Mouse (Mus musculus) limb, embryonic 14.5 days (tissue): ENCODE measurements around the gene Il1r1. TPM values are rescaled to one million over a fixed set of nuclear protein-coding genes. Genes with fewer than 3 reads are reported as not detected.

ENCODE experiments used
- ATAC-seq: fragments of 200-750 bp; cut with Nextera tagmentation; 2 replicates; pipeline ENCODE4 v1.8.0; 2017; ENCODE audit warnings: low read depth, moderate number of reproducible peaks, moderate TSS enrichment; ENCODE audit not compliant: low FRiP score
- DNase-seq: peaks from one replicate; pipeline ENCODE4 v3.0.0-alpha.2; 2015; ENCODE audit warnings: low spot score
- H3K27ac ChIP-seq: fragments of 300-500 bp; sonication (generic); replicated peaks from 2 replicates; pipeline ENCODE4 v1.5.1; 2014; ENCODE audit warnings: low read depth, mild to moderate bottlenecking, low read length, moderate library complexity, mixed read lengths
- H3K27me3 ChIP-seq: fragments of 300-500 bp; sonication (generic); 2 replicates; pipeline ENCODE4 v1.6.1; 2014; ENCODE audit warnings: low read length, mixed read lengths; ENCODE audit not compliant: control insufficient read depth, insufficient read depth
- H3K36me3 ChIP-seq: fragments of 300-500 bp; sonication (generic); 2 replicates; pipeline ENCODE4 v1.6.1; 2014; ENCODE audit warnings: mild to moderate bottlenecking, low read length, moderate library complexity, mixed read lengths; ENCODE audit not compliant: control insufficient read depth, insufficient read depth
- H3K4me1 ChIP-seq: fragments of 300-500 bp; sonication (generic); 2 replicates; pipeline ENCODE4 v1.6.1; 2014; ENCODE audit warnings: antibody characterized with exemption, low read length, mixed read lengths; ENCODE audit not compliant: control insufficient read depth, insufficient read depth
- H3K4me2 ChIP-seq: fragments of 300-500 bp; sonication (generic); replicated peaks from 2 replicates; pipeline ENCODE4 v1.6.1; 2014; ENCODE audit warnings: low read depth, mild to moderate bottlenecking, low read length, moderate library complexity; ENCODE audit not compliant: severe bottlenecking
- H3K4me3 ChIP-seq: fragments of 300-500 bp; sonication (generic); replicated peaks from 2 replicates; pipeline ENCODE4 v1.5.1; 2014; ENCODE audit warnings: low read length
- H3K9ac ChIP-seq: fragments of 300-500 bp; sonication (generic); 2 replicates; pipeline ENCODE4 v1.6.1; 2014; ENCODE audit warnings: mild to moderate bottlenecking, low read depth, low read length, moderate library complexity; ENCODE audit not compliant: severe bottlenecking
- H3K9me3 ChIP-seq: fragments of 300-500 bp; sonication (generic); 2 replicates; pipeline ENCODE4 v1.6.1; 2016; ENCODE audit warnings: low read length; ENCODE audit not compliant: control insufficient read depth
- POLR2A ChIP-seq: fragments of 200-500 bp; IDR thresholded peaks from 2 replicates; pipeline ENCODE4 v1.8.0; 2012; ENCODE audit warnings: inconsistent platforms, mild to moderate bottlenecking, moderate library complexity, borderline replicate concordance; ENCODE audit not compliant: insufficient read depth, insufficient read length; ENCODE audit errors: extremely low read depth
- WGBS: fragments of 180-500 bp; shearing (Covaris S2); extraction: QIAGEN DNeasy Blood & Tissue Kit; methylation state at CpG from one replicate; pipeline ENCODE4 v1.1.7; 2014; 5-methylcytosine and 5-hydroxymethylcytosine counted together
- polyA plus RNA-seq, 2 experiments: library from polyadenylated mRNA; depleted of rRNA in 1 of 2; stranded (reverse) in 1 of 2; unstranded in 1 of 2; fragments of >200 nt; fragmentation: Nextera tagmentation in 1 of 2; extraction: Ambion mirVana in 1 of 2; gene quantifications; 2 replicates each; pipeline versions ENCODE4 v1.2.1 to v1.2.3; 2012 to 2014

Gene Il1r1
- polyA plus RNA-seq, 2 experiments, result 6.7 to 12.0 TPM

DNA sequence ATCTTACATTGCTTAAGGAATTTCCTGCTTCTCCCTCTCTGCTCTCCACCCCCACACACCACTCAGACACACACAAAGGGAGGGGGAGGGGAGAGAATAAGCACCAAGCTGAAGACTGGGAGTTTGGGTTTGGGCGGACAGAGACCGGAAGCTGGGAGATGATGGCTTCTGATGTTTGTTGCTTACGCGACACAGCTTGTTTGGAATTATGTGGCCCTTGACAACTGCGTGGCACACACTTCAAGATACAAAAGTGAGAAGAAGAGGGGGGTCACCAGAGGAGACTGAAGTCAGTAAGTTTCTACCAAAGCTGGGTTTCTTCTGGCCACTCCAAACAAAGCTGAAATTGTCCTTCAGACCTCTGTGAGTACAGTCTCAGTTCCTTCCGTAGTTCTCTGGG lies 99.6 kb downstream of the Il1r1 start, which contains the start of gene Il1rl2:
Gene Il1rl2 (plus strand): TSS at position 154 of the 400 bp plus-strand sequence.
- Histone ChIP-seq H3K4me2 (peak within 1 kb of the TSS; percentile 82), H3K36me3 (no peaks in the 10 kb centered on the region), H3K4me3 (peak within 1 kb of the TSS; percentile 40), H3K9ac (peak within 1 kb of the TSS; percentile 50), H3K4me1 (peaks cover 12% of the 10 kb centered on the region), H3K27me3 (peaks cover 21% of the 10 kb centered on the region), H3K9me3 (no peaks in the 10 kb centered on the region), H3K27ac (no peak within 1 kb of the TSS)
- DNase-seq (peak; percentile 34), ATAC-seq (no peak)
- no peak for TF ChIP-seq POLR2A
- 42% methylated on average over 6 of the region's 6 CpGs for WGBS

DNA sequence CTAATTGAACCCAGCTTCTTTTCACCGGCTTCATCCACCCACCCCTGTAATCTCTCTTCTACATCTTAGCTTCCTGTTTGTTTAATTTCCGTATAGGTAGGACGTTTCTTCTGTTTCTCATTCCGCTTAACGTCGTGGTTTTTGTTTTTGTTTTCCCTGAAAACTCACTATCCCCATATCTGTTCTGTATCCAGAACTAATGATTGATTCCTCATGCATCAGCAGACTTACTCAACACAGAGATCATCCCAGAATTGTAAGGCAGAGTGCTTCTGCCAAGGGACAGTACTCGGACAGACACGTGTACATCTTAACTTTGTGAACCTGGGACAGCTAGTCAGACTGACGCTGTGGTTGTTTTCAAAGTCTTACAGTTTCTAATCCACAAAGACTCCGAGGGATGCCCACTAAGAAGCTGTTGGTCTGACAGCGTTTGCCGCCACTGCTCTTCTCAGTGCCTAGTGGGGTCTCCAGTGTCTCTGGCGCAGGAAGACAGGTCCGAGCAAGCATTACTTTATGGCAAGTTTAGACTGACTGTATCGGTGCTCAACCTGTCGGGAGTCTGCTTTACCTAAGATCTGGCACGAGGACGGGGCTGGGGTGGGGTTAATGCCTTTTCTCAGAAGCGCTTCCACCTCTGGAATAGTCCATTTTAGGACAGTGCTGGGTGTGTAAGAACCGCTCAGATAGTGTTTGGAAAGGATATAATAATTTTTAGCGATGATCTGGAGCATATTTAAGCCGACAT lies 100.2 kb downstream of the Il1r1 start:
- peak overlapping the region; percentile 40 for H3K4me3 ChIP-seq
- peaks cover 21% of the 10 kb centered on the region for H3K27me3 ChIP-seq
- no peak for ATAC-seq
- no peak for TF ChIP-seq POLR2A
- 5% methylated on average over 22 of the region's 22 CpGs for WGBS
- H3K4me1 ChIP-seq, result peaks cover 12% of the 10 kb centered on the region
- no peaks in the 10 kb centered on the region for H3K36me3 ChIP-seq
- peak overlapping the region; percentile 50 for H3K9ac ChIP-seq
- peak; percentile 7 for DNase-seq
- H3K9me3 ChIP-seq, result no peaks in the 10 kb centered on the region
- peak overlapping the region; percentile 82 for H3K4me2 ChIP-seq
- H3K27ac ChIP-seq, result no peak overlapping the region

DNA sequence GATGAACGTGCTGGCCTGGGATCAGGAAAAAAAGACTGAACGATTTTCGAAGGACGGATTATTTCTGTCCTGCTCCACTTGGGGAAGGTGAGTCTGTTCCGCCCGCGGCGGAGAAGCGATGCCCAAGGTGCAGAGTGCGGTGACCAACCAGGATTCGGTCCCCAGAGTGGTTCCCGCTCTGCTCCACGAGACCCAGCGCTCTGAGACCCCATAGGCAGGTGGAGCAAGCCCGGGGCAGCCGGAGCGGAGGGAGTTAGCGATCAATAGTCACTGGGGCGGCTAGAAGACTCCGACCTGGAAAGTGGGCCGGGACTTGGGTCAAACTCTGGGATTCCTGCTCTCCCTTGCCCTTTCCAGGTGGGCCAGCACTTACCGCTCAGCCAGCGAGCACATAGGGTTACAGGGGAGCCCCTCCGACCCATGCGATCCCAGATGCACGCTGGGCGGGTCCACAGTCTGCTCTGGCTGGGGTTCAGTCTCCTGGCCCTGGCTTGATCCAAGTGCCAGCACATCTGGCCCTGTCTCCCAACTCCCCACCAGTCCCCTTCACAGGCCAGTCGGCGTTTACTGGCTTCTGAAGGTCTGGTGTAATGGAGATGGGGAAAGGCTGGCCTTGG lies 100.9 kb downstream of the Il1r1 start:
- peak; percentile 37; the same call in 1 of the 2 replicates for ATAC-seq
- TF ChIP-seq POLR2A, result no peak
- Histone ChIP-seq H3K36me3 (no peaks in the 10 kb centered on the region), H3K4me1 (peaks cover 12% of the 10 kb centered on the region), H3K4me3 (peak overlapping the region; percentile 40), H3K27me3 (peaks cover 21% of the 10 kb centered on the region), H3K9ac (peak overlapping the region; percentile 50), H3K27ac (no peak overlapping the region), H3K4me2 (peak overlapping the region; percentile 82), H3K9me3 (no peaks in the 10 kb centered on the region)
- DNase-seq, result no peak
- 3% methylated on average over 26 of the region's 29 CpGs for WGBS

DNA sequence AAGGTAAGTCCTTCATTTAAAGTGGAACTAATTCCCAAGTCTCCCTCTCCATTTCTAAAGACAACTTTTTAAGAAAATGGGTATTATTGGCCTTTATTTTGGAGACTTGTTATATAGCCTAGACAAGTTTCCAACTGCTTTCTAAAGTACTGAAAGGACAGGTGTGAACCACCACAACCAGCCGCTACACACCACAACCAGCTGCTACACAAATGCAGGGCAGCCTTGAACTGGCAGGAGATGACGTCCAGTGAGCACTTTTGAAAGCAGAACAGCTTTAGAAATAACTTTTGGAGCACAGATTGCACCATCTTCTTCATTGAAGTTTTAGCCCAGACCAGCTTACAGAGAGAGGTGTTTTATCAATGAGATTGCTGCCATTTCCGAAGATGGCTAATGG lies 102.7 kb downstream of the Il1r1 start:
- Histone ChIP-seq H3K36me3 (no peaks in the 10 kb centered on the region), H3K27me3 (peaks cover 21% of the 10 kb centered on the region), H3K4me3 (no peak overlapping the region), H3K4me1 (peaks cover 12% of the 10 kb centered on the region), H3K9ac (no peak overlapping the region), H3K4me2 (no peak overlapping the region), H3K9me3 (no peaks in the 10 kb centered on the region), H3K27ac (no peak overlapping the region)
- DNase-seq (no peak), ATAC-seq (no peak)
- no peak for TF ChIP-seq POLR2A
- 81% methylated on average over 3 of the region's 3 CpGs for WGBS

DNA sequence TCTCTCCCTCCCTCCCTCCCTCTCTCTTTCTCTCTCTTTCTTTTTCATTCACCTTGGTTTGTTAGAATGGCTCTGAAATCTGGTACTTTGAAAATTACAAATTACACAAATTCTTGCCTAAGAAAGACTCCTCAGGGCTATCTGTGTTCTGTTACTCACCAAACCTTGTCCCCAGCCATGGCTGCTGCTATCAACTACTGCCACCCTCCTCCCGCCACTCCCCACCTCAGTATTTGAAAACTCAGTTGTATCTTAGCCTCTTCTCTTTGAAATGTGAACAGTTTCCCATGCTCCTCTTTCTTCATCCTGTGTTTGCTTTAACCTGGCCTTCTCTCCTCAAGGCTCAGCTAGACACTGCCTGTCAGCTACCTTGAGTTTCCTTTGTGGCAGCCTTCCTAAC lies 104.6 kb downstream of the Il1r1 start:
- H3K4me2 ChIP-seq, result no peak overlapping the region
- no peak for ATAC-seq
- H3K9me3 ChIP-seq, result no peaks in the 10 kb centered on the region
- no peak overlapping the region for H3K4me3 ChIP-seq
- peaks cover 21% of the 10 kb centered on the region for H3K27me3 ChIP-seq
- no peak for DNase-seq
- WGBS, result 86% methylated on average over 1 of the region's 1 CpGs
- H3K36me3 ChIP-seq, result no peaks in the 10 kb centered on the region
- no peak for TF ChIP-seq POLR2A
- peaks cover 7% of the 10 kb centered on the region for H3K4me1 ChIP-seq
- no peak overlapping the region for H3K9ac ChIP-seq
- H3K27ac ChIP-seq, result no peak overlapping the region
